Mouse (Mus musculus) liver, adult (tissue): ENCODE data around the gene Ube2f.

Source experiments
- GATA4 ChIP-seq: IDR thresholded peaks from 2 replicates; pipeline ENCODE4 v1.6.1; 2014; ENCODE audit warnings: mild to moderate bottlenecking, low read length; ENCODE audit not compliant: insufficient replicate concordance

The Ube2f gene

GRCm38 (mm10) chr1:91219641-91220321 lies 30.3 kb upstream of the Ube2f start:
- no peak for TF ChIP-seq GATA4

- TF ChIP-seq GATA4 = no peak
Observed at GRCm38 (mm10) chr1:91220322-91220672, 29.8 kb upstream of the Ube2f start.

GRCm38 (mm10) chr1:91226562-91226961 lies 23.5 kb upstream of the Ube2f start:
- no peak for TF ChIP-seq GATA4

- no peak for TF ChIP-seq GATA4
Observed at GRCm38 (mm10) chr1:91227381-91228054, 22.6 kb upstream of the Ube2f start.

- no peak for TF ChIP-seq GATA4
Observed at GRCm38 (mm10) chr1:91231142-91231541, 19.0 kb upstream of the Ube2f start.

GRCm38 (mm10) chr1:91231896-91232295 lies 18.2 kb upstream of the Ube2f start:
- TF ChIP-seq GATA4 = no peak

GRCm38 (mm10) chr1:91235395-91235794 lies 14.7 kb upstream of the Ube2f start:
- no peak for TF ChIP-seq GATA4

GRCm38 (mm10) chr1:91237676-91238075 lies 12.4 kb upstream of the Ube2f start:
- no peak for TF ChIP-seq GATA4

- TF ChIP-seq GATA4 = no peak
Observed at GRCm38 (mm10) chr1:91239112-91239511, 11.0 kb upstream of the Ube2f start.

- TF ChIP-seq GATA4 = no peak
Observed at GRCm38 (mm10) chr1:91239800-91240199, 10.3 kb upstream of the Ube2f start.

- TF ChIP-seq GATA4 = no peak
Observed at GRCm38 (mm10) chr1:91240685-91241084, 9.4 kb upstream of the Ube2f start.

GRCm38 (mm10) chr1:91241249-91241648 lies 8.9 kb upstream of the Ube2f start:
- TF ChIP-seq GATA4 = no peak

GRCm38 (mm10) chr1:91248242-91248641 lies 1.9 kb upstream of the Ube2f start:
- TF ChIP-seq GATA4 = no peak

GRCm38 (mm10) chr1:91248970-91249369 lies 1.1 kb upstream of the Ube2f start:
- TF ChIP-seq GATA4 = no peak

- TF ChIP-seq GATA4 = no peak
Observed at GRCm38 (mm10) chr1:91250415-91251147, 477 bp downstream of the Ube2f start.

- no peak for TF ChIP-seq GATA4
Observed at GRCm38 (mm10) chr1:91251148-91251650, 1.1 kb downstream of the Ube2f start.

GRCm38 (mm10) chr1:91251927-91252326 lies 1.8 kb downstream of the Ube2f start:
- no peak for TF ChIP-seq GATA4

GRCm38 (mm10) chr1:91257918-91258317 lies 7.8 kb downstream of the Ube2f start:
- no peak for TF ChIP-seq GATA4
